Mouse (Mus musculus): Measurements from ENCODE around the gene Gm8879.
A peak's percentile ranks its signal among the peaks of the same experiment; 100 is the strongest.
"Not testable (repeated sequence)": the region's sequence is repeated elsewhere in the genome, so short reads cannot be mapped to it uniquely, and the experiment has no call there.

Gene Gm8879

GRCm38 (mm10) chr5:11127334-11127733 is at the start of gene Gm8879:
Gene Gm8879 (plus strand): TSS chr5:11127634.
- DNase-seq, result not testable (repeated sequence)

GRCm38 (mm10) chr5:11138031-11138430 is 10.6 kb downstream of the Gm8879 start:
- peak; percentile 1 for DNase-seq
